Mouse (Mus musculus) stomach, postnatal 0 days (tissue): Measurements from ENCODE around the gene Ldb3. TPM values are rescaled to one million over a fixed set of nuclear protein-coding genes. Genes with fewer than 3 reads are reported as not detected.

Source experiments
- ATAC-seq: fragments of 200-750 bp; cut with Nextera tagmentation; 2 replicates; pipeline ENCODE4 v1.8.0; 2017; ENCODE audit not compliant: low FRiP score, low TSS enrichment
- DNase-seq: peaks from one replicate; pipeline ENCODE4 v3.0.0-alpha.2; 2016; ENCODE audit warnings: low spot score
- H3K27ac ChIP-seq: fragments of 300-500 bp; sonication (generic); replicated peaks from 2 replicates; pipeline ENCODE4 v1.5.1; 2014; ENCODE audit warnings: mild to moderate bottlenecking, control low read depth
- H3K27me3 ChIP-seq: fragments of 300-500 bp; sonication (generic); 2 replicates; pipeline ENCODE4 v1.6.1; 2014; ENCODE audit warnings: low read length; ENCODE audit not compliant: control insufficient read depth, insufficient read depth
- H3K36me3 ChIP-seq: fragments of 300-500 bp; sonication (generic); 2 replicates; pipeline ENCODE4 v1.6.1; 2014; ENCODE audit warnings: low read length, mixed read lengths; ENCODE audit not compliant: control insufficient read depth, insufficient read depth
- H3K4me1 ChIP-seq: fragments of 300-500 bp; sonication (generic); replicated peaks from 2 replicates; pipeline ENCODE4 v1.6.1; 2014; ENCODE audit warnings: antibody characterized with exemption; ENCODE audit not compliant: control insufficient read depth, insufficient read depth
- H3K4me2 ChIP-seq: fragments of 300-500 bp; sonication (generic); replicated peaks from 2 replicates; pipeline ENCODE4 v1.6.1; 2014; ENCODE audit warnings: low read depth, mild to moderate bottlenecking, control low read depth, moderate library complexity
- H3K4me3 ChIP-seq: fragments of 300-500 bp; sonication (generic); 2 replicates; pipeline ENCODE4 v1.5.1; 2014; ENCODE audit warnings: low read depth, low read length, control low read depth
- H3K9ac ChIP-seq: fragments of 300-500 bp; sonication (generic); 2 replicates; pipeline ENCODE4 v1.6.1; 2014; ENCODE audit warnings: mild to moderate bottlenecking, low read length, control low read depth, mixed read lengths
- H3K9me3 ChIP-seq: fragments of 300-500 bp; sonication (generic); 2 replicates; pipeline ENCODE4 v1.6.1; 2016; ENCODE audit warnings: low read length; ENCODE audit not compliant: control insufficient read depth
- CTCF ChIP-seq: IDR thresholded peaks from 2 replicates; pipeline ENCODE4 v1.5.1; 2016; ENCODE audit warnings: antibody characterized with exemption, low read depth, mild to moderate bottlenecking, moderate library complexity
- EP300 ChIP-seq: optimal IDR thresholded peaks from 2 replicates; pipeline ENCODE3; 2016; ENCODE audit warnings: antibody characterized with exemption
- WGBS: fragments of 180-500 bp; shearing (Covaris S2); extraction: QIAGEN DNeasy Blood & Tissue Kit; methylation state at CpG from one replicate; pipeline ENCODE4 v1.1.7; 2014; 5-methylcytosine and 5-hydroxymethylcytosine counted together
- polyA plus RNA-seq: library from polyadenylated mRNA; unstranded; fragments of >200 nt; fragmentation: Nextera tagmentation; extraction: Ambion mirVana; gene quantifications from 2 replicates; pipeline ENCODE4 v1.2.1, GENCODE M21; 2015

The Ldb3 gene
- polyA plus RNA-seq, 1 experiment from 2014 or later = 1.7 TPM

DNA sequence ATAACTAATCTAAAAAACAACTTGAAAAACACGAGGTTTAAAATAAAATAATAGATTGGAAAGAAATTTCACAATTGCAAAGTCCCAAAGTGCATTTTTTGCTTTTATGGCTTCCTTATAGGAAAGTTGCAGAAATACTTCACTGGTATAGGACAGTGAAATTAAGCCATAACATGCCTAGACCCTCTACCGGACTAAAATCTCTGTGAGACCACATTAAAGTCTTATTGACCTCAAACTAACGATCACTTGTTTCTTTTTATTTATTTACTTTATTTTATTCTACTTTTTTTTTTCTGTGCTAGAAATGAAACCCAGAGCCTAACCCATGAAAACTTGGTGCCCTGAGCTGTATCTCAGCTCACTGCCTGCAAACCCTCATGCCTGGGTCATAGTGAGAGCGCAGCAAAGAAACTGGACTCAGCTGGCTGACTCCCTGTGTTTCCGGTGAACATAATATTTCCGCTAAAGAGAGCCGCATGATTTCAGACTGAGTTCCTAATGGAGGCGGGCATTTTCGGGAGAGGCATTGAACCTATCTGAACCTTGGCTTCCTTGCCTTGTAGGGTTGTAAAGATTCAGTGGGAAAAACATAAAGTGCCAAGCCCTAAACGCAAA, 71.4 kb downstream of the Ldb3 start:
- Histone ChIP-seq H3K9me3 (no peaks in the 10 kb centered on the region), H3K36me3 (no peaks in the 10 kb centered on the region), H3K4me2 (no peak overlapping the region), H3K27me3 (no peaks in the 10 kb centered on the region), H3K27ac (no peak overlapping the region), H3K9ac (no peak overlapping the region), H3K4me3 (no peak overlapping the region), H3K4me1 (no peaks in the 10 kb centered on the region)
- WGBS = 82% methylated on average over 10 of the region's 10 CpGs
- ATAC-seq = no peak
- no peak for TF ChIP-seq CTCF
- TF ChIP-seq EP300 = no peak
- no peak for DNase-seq

DNA sequence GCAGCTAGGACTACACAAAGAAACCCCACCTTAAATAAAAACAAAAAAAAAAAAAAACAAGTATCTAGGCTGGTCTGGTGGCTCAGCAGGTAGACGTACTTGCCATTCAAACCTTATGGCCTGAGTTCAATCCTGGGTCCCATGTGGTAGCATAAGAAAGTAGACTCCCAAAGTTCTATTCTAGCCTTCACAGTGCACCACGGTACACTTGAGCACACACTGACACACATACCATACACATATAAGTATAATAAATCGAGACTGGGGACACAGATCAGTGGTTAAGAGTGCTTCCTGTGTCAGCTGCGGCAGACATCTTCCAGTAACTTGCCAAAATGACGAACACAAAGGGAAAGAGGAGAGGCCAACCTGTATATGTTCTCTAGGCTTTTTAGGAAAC, 72.6 kb downstream of the Ldb3 start:
- H3K4me3 ChIP-seq = no peak overlapping the region

DNA sequence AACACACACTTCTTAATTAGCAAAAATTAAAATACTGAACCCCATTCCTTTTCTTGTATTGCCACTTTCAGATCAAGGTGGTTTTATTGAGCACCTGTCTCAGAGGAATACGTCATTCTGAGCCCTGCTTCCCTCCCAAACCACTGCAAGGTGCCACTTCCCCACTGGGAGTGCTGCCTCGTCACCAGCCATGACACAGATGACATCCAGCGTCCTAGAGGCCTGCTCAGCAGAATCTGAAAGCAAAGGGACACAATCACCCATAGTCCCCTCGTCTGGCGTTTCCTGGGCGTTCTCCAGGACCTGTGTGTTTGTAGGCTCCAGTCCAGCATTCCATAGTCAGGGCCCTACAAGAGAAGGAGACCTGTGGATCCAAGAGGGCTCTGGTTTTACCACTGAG, 74.4 kb downstream of the Ldb3 start:
- no peak overlapping the region for H3K4me2 ChIP-seq
- DNase-seq (peak; percentile 53), ATAC-seq (peak; percentile 78)
- H3K4me3 ChIP-seq = no peak overlapping the region
- peak; percentile 50 for TF ChIP-seq CTCF
- TF ChIP-seq EP300 = no peak
- no peaks in the 10 kb centered on the region for H3K36me3 ChIP-seq
- peak overlapping the region; percentile 20; the same call in 1 of the 2 replicates for H3K27ac ChIP-seq
- no peaks in the 10 kb centered on the region for H3K4me1 ChIP-seq
- no peaks in the 10 kb centered on the region for H3K9me3 ChIP-seq
- 36% methylated on average over 6 of the region's 6 CpGs for WGBS
- no peaks in the 10 kb centered on the region for H3K27me3 ChIP-seq
- H3K9ac ChIP-seq = no peak overlapping the region

More for the DNA sequence above, 72.6 kb downstream of the Ldb3 start:
- no peaks in the 10 kb centered on the region for H3K36me3 ChIP-seq
- no peaks in the 10 kb centered on the region for H3K27me3 ChIP-seq
- no peak overlapping the region for H3K27ac ChIP-seq
- DNase-seq (no peak), ATAC-seq (no peak)
- H3K4me2 ChIP-seq = no peak overlapping the region
- TF ChIP-seq CTCF (no peak), EP300 (no peak)
- no peak overlapping the region for H3K9ac ChIP-seq
- no peaks in the 10 kb centered on the region for H3K9me3 ChIP-seq
- H3K4me1 ChIP-seq = no peaks in the 10 kb centered on the region
- WGBS = 78% methylated on average over 5 of the region's 5 CpGs

DNA sequence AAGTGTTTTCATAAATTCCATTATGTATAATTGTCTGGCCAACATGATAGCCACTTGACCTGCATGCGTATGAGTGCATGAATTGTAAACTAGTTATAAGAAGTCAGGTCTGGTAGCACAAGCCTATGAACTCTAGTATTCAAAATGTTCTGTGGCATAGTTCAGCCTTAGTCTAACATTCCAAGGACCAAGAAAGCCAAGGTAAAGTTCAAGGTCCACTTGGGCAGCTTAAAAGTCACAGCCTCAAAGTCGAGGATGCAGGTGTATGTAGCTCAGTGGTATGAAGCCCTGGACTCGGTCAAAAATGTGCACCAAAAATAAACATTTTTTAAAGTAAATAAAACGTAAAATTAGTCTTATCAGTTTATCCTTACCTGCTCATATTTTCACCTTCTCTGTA, 75.9 kb downstream of the Ldb3 start:
- Histone ChIP-seq H3K4me3 (no peak overlapping the region), H3K27ac (no peak overlapping the region), H3K9me3 (no peaks in the 10 kb centered on the region), H3K36me3 (no peaks in the 10 kb centered on the region), H3K4me2 (no peak overlapping the region), H3K4me1 (peaks cover 4% of the 10 kb centered on the region; the same call in 1 of the 2 replicates), H3K27me3 (no peaks in the 10 kb centered on the region), H3K9ac (no peak overlapping the region)
- DNase-seq = no peak
- TF ChIP-seq EP300 = no peak
- no peak for TF ChIP-seq CTCF
- peak; percentile 61 for ATAC-seq
- WGBS = 49% methylated on average over 4 of the region's 4 CpGs

GRCm38 (mm10) chr14:34511901-34512300, 76.6 kb downstream of the Ldb3 start:
- Histone ChIP-seq H3K4me3 (no peak overlapping the region), H3K4me1 (peaks cover 4% of the 10 kb centered on the region; the same call in 1 of the 2 replicates), H3K9ac (no peak overlapping the region), H3K36me3 (no peaks in the 10 kb centered on the region), H3K27ac (peak overlapping the region; percentile 63; the same call in 1 of the 2 replicates), H3K9me3 (no peaks in the 10 kb centered on the region), H3K4me2 (no peak overlapping the region), H3K27me3 (no peaks in the 10 kb centered on the region)
- ATAC-seq (no peak; the same call in 1 of the 2 replicates), DNase-seq (no peak)
- 40% methylated on average over 11 of the region's 11 CpGs for WGBS
- TF ChIP-seq CTCF (no peak), EP300 (no peak)

GRCm38 (mm10) chr14:34508842-34509439, 79.5 kb downstream of the Ldb3 start:
- ATAC-seq = no peak

More at GRCm38 (mm10) chr14:34508842-34509439, 79.5 kb downstream of the Ldb3 start:
- Histone ChIP-seq H3K27me3 (no peaks in the 10 kb centered on the region), H3K4me2 (no peak overlapping the region), H3K4me3 (no peak overlapping the region), H3K9me3 (no peaks in the 10 kb centered on the region), H3K9ac (no peak overlapping the region), H3K4me1 (peaks cover 7% of the 10 kb centered on the region; the same call in 1 of the 2 replicates), H3K27ac (peak overlapping the region; percentile 49; the same call in 1 of the 2 replicates), H3K36me3 (no peaks in the 10 kb centered on the region)
- DNase-seq = no peak
- 20% methylated on average over 7 of the region's 7 CpGs for WGBS
- TF ChIP-seq CTCF (peak; percentile 29), EP300 (no peak)
